13 mouse cellular contexts compared by ENCODE assay signal in the genomic region with DNA sequence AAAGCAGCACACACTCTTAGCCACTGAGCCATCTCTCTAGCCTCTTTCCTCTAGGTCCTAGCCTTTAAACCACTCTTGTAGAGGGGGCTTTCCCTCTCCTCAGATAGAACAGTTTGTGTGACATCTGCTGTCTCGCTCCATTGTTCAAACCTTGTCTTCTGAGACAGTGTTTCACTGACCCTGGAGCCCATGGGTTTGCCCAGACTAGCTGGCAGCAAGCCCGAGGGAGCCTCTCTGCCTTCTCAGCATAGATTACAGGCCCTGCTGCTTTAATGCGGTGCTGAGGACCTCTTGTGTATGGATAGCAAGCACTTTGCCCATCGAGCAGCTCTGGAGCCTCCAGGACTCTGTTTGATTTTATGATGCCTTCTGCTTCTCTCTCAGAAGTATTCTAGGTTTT. TPM values are rescaled to one million over a fixed set of nuclear protein-coding genes. Genes with fewer than 3 reads are reported as not detected.
DNase-seq lines count a peak whose midpoint lies in the region; ATAC-seq and TF ChIP-seq lines count a peak whose summit lies in the region.
"Had no signal": no experiment of that assay in that cellular context is flagged by ENCODE, and none has a peak within 500 bp of the region (broad histone marks: within the 10 kb centered on the region; RNA-seq: fewer than 3 reads in every experiment).

No protein-coding gene starts in this region.

- no peak overlapping the region for H3K4me2 ChIP-seq in hindbrain, embryonic 12.5 days (replicated peaks)
- H3K4me2 ChIP-seq: embryonic facial prominence, embryonic 15.5 days had no signal

- peak overlapping the region; percentile 14; the same call in 1 of the 2 replicates for H3K27ac ChIP-seq in hindbrain, embryonic 12.5 days
- H3K27ac ChIP-seq in left cerebral cortex, adult 2 months, result no peak overlapping the region
- H3K27ac ChIP-seq: embryonic facial prominence, embryonic 15.5 days; gastrocnemius, adult 2 months had no signal

- DNase-seq in embryo, embryonic 11 days, result peak; percentile 39
- DNase-seq in embryo, embryonic 10 days (ENCODE audit: low spot score), result no peak
- peak; percentile 23 for DNase-seq in retina, postnatal 1 day
- no peak for DNase-seq in retina, embryonic 14.5 days (ENCODE audit: low spot score)
- no peak for DNase-seq in frontal cortex, postnatal 25 days (ENCODE audit: low spot score in 2 of 2)
- DNase-seq in left cerebral cortex, adult 2 months (ENCODE audit: extremely low spot score in 1 of 2, low spot score in 2 of 2), result no peak
- no peak for DNase-seq in liver
- DNase-seq: gastrocnemius, adult 2 months; lung, adult 18-20 months; thymus, postnatal 36 days had no signal

- intact Hi-C loops in left cerebral cortex, adult 2 months (cut with DNase I), result no loop called here

- ATAC-seq in hindbrain, embryonic 12.5 days (ENCODE audit: low FRiP score), result peak; percentile 59

- H3K36me3 ChIP-seq in hindbrain, embryonic 12.5 days, result no peaks in the 10 kb centered on the region
- H3K36me3 ChIP-seq: embryonic facial prominence, embryonic 15.5 days had no signal

- peaks cover 3% of the 10 kb centered on the region; the same call in 1 of the 2 replicates for H3K27me3 ChIP-seq in hindbrain, embryonic 12.5 days
- H3K27me3 ChIP-seq: embryonic facial prominence, embryonic 15.5 days had no signal

- WGBS in hindbrain, embryonic 12.5 days, result 46% methylated on average over 4 of the region's 4 CpGs

- H3K9me3 ChIP-seq in hindbrain, embryonic 12.5 days (replicated peaks), result no peaks in the 10 kb centered on the region
- H3K9me3 ChIP-seq: embryonic facial prominence, embryonic 15.5 days had no signal

- no peak overlapping the region for H3K4me3 ChIP-seq in hindbrain, embryonic 12.5 days
- H3K4me3 ChIP-seq in left cerebral cortex, adult 2 months, result no peak overlapping the region
- H3K4me3 ChIP-seq: embryonic facial prominence, embryonic 15.5 days; gastrocnemius, adult 2 months had no signal

- no peak overlapping the region for H3K9ac ChIP-seq in hindbrain, embryonic 12.5 days
- H3K9ac ChIP-seq: embryonic facial prominence, embryonic 15.5 days had no signal

- peaks cover 12% of the 10 kb centered on the region for H3K4me1 ChIP-seq in hindbrain, embryonic 12.5 days
- H3K4me1 ChIP-seq: embryonic facial prominence, embryonic 15.5 days had no signal

- TF ChIP-seq CTCF in left cerebral cortex, adult 2 months (IDR thresholded peaks at IDR 0.05), result no peak

RNA-seq across cellular contexts. Expression of a gene that starts 8.6 kb away (rescaled TPM):
- polyA plus RNA-seq in hindbrain, embryonic 12.5 days (2016; fragmentation: Nextera tagmentation; extraction: Ambion mirVana), result 50.6 and 69.9 TPM in 2 replicates
- not detected for total RNA-seq in left cerebral cortex, adult 2 months (2021)
- total RNA-seq: gastrocnemius, adult 2 months; hematopoietic stem cell, adult 5-6 weeks had no signal

Comparison
In these comparisons a context has a peak if more than half of its experiments do, and no peak if none do; other contexts are left out.
1. DNase-seq: peak in embryo, embryonic 11 days (single experiment) and retina, postnatal 1 day (single experiment); none in embryo, embryonic 10 days (single experiment), retina, embryonic 14.5 days (single experiment), frontal cortex, postnatal 25 days (0 of 2), left cerebral cortex, adult 2 months (0 of 2) and liver (single experiment).